Mouse (Mus musculus): ENCODE data around the gene Prpf3.
"Not testable (repeated sequence)": the region's sequence is repeated elsewhere in the genome, so short reads cannot be mapped to it uniquely, and the experiment has no call there.

Prpf3 gene

GRCm38 (mm10) chr3:95881979-95882815 is 26.5 kb upstream of the Prpf3 start, which contains the start of gene Ciart:
Gene Ciart, minus strand, starts transcription at chr3:95882251.
- peak; percentile 88 for DNase-seq (ENCODE audit: low spot score)

GRCm38 (mm10) chr3:95879063-95879462 is 23.4 kb upstream of the Prpf3 start:
- DNase-seq (ENCODE audit: low spot score) = no peak

DNA sequence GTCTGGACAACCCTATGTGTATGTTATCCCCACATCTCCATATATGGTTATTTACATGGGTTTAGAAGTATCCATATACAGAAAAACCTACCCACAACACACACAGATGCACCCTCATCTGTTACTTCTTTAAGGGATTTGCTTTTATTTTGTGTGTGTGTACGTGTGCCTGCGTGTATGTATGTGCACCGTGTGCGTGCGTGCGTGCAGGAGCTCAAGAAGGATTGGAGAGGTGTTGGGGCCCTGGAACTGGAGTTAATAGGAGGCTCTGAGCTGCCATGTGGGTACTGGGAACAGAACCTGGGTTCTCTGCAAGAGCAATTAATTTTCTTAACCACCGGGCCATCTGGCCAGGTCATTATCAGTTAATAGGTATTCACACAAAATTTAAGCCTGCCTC is 16.4 kb upstream of the Prpf3 start:
- no peak for DNase-seq (ENCODE audit: low spot score)

DNA sequence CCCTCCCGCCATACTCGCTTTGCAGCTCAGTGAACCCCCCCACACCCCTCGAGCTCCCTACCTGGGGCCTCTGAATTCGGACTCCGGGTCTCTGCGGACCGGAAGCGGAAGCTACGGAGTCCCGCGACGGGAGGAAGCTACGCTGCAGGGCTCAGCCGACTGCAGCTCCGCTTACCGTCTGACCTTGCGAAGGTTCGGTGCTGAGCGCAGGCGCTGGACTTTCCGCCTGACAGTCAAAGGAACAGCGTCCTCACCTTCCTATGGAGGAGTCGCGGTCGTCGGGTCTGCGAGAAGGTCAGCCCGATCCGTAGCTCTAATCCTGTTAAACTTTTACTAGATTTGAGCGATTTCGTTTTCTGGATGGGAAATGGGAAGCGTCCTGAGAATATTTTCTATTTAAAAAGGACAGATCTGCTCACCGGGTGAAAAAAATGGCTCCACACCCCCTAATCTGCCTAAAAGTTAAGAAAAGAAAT is 15.7 kb upstream of the Prpf3 start, which contains the start of gene Mrps21:
Mrps21 (minus strand) TSS at position 128 of the 476 bp plus-strand sequence.
- DNase-seq (ENCODE audit: low spot score) = peak; percentile 76

DNA sequence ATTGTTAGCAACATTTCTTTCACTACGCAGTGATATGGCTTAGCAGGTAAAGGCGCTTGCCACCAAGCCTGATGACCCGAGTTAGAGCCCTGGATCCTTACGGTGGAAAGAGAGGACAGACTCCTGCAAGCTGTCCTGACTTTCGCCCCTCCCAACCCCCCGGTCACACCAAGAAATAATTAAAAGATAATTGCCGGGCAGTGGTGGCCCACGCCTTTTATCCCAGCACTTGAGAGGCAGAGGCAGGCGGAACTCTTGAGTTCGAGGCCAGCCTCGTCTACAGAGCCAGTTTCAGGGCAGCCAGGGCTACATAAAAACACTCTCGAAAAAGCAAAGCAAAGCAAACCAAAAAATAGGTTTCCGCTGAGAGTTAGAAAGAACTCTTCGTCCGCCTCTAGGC is 15.3 kb upstream of the Prpf3 start:
- no peak for DNase-seq (ENCODE audit: low spot score)

GRCm38 (mm10) chr3:95867408-95867807 is 11.7 kb upstream of the Prpf3 start:
- DNase-seq (ENCODE audit: low spot score) = no peak

GRCm38 (mm10) chr3:95866071-95866470 is 10.4 kb upstream of the Prpf3 start:
- DNase-seq (ENCODE audit: low spot score) = no peak

DNA sequence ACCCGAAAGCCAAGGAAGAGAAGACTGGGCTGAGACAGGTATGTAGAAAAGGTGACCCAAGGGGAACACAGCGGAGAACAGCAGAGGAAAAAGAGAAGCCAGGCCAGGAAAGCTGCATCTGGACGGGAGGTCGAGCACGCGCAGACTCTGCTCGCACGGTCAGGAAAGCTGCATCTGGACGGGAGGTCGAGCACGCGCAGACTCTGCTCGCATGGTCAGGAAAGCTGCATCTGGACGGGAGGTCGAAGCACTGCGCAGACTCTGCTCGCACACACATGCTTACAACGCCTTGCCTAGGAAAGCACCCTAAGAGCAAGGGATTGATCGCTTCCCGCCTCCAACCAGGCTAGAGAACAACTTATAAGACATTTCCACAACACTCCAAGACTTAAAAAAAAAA is 9.9 kb upstream of the Prpf3 start:
- DNase-seq (ENCODE audit: low spot score) = no peak

GRCm38 (mm10) chr3:95865050-95865449 is 9.4 kb upstream of the Prpf3 start:
- no peak for DNase-seq (ENCODE audit: low spot score)

DNA sequence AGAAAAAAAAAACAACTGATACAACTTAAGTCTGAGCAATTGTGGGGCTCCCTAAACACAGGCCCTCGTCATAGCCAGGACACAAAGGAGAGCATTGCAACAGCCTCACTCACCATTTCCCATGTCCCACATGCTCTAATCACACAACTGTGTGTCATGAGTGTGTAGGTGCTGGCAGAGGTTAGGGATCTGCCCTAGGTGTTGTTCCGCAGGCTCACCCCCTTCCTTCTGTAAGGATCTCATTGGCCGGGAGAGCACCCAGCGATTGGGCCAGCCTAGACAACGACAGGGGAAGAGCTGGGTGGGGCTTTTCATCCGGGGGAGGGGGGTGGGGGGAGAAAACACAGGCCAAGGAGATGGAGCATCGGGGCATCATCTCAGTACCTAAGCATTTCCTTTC is 7.9 kb upstream of the Prpf3 start:
- DNase-seq (ENCODE audit: low spot score) = no peak

- DNase-seq (ENCODE audit: low spot score) = peak; percentile 54
These were observed 6.1 kb upstream of the Prpf3 start for GRCm38 (mm10) chr3:95861796-95862195.

GRCm38 (mm10) chr3:95861216-95861615 is 5.5 kb upstream of the Prpf3 start:
- no peak for DNase-seq (ENCODE audit: low spot score)

GRCm38 (mm10) chr3:95860323-95860722 is 4.6 kb upstream of the Prpf3 start:
- DNase-seq (ENCODE audit: low spot score) = no peak

DNA sequence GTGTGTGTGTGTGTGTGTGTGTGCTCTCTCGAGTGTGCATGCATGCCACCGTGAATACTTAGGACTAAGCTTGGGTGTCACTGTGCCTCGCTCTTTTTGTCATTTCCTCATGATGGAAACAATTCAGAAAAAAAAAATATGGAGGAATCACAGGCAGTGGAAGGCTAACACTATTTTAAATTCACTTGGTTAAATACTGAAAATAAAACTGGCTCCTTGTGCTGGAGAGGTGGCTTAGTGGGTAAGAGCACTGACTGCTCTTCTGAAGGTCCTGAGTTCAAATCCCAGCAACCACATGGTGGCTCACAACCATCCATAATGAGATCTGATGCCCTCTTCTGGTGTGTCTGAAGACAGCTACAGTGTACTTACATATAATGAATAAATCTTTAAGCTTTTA is 2.6 kb upstream of the Prpf3 start:
- DNase-seq (ENCODE audit: low spot score) = not testable (repeated sequence)

GRCm38 (mm10) chr3:95857050-95857449 is 1.4 kb upstream of the Prpf3 start:
- DNase-seq (ENCODE audit: low spot score) = not testable (repeated sequence)

GRCm38 (mm10) chr3:95856115-95856514 is 430 bp upstream of the Prpf3 start:
- DNase-seq (ENCODE audit: low spot score) = no peak

GRCm38 (mm10) chr3:95851317-95851716 is 4.4 kb downstream of the Prpf3 start:
- no peak for DNase-seq (ENCODE audit: low spot score)

- no peak for DNase-seq (ENCODE audit: low spot score)
These were observed 5.1 kb downstream of the Prpf3 start for GRCm38 (mm10) chr3:95850611-95851010.

DNA sequence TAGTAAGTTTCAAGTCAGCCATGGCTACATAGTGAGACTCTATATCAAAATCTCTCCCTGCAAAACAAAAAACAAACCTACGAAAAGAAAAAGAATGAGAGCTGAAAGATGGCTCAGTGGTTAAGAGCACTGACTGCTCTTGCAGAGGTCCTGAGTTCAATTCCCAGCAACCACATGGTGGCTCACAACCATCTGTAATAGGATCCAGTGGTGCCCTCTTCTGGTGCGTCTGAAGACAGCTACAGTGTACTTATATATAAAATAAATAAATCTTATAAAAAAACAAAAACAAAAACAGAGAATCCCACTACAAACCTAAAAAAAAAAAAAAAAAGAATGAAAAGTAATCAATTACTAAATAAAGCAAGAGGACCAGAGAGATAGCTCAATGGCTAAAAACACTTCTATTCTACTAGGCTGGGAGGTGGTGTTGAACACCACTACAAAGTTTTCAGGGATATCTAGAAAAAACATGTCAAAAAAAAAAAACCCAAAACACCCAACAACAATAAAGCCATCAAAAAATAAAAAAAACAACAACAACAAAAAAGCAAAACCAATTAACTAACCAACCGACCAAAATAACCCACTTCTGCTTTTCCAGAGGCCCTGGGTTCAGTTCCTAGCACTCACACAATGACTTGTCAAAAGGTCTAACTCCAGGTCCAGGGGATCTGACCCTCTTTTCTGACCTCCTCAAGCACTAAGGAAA is 13.0 kb downstream of the Prpf3 start:
- no peak for DNase-seq (ENCODE audit: low spot score)

- no peak for DNase-seq (ENCODE audit: low spot score)
These were observed 16.4 kb downstream of the Prpf3 start for GRCm38 (mm10) chr3:95839250-95839649.

- DNase-seq (ENCODE audit: low spot score) = no peak
These were observed 26.6 kb downstream of the Prpf3 start for GRCm38 (mm10) chr3:95829053-95829452.

GRCm38 (mm10) chr3:95826275-95826674 is 29.4 kb downstream of the Prpf3 start:
- no peak for DNase-seq (ENCODE audit: low spot score)

Measured in urinary bladder, postnatal 25 days (tissue).